Mouse (Mus musculus): ENCODE results near the gene Flywch2.
A peak's percentile ranks its signal among the peaks of the same experiment; 100 is the strongest.

The Flywch2 gene

DNA sequence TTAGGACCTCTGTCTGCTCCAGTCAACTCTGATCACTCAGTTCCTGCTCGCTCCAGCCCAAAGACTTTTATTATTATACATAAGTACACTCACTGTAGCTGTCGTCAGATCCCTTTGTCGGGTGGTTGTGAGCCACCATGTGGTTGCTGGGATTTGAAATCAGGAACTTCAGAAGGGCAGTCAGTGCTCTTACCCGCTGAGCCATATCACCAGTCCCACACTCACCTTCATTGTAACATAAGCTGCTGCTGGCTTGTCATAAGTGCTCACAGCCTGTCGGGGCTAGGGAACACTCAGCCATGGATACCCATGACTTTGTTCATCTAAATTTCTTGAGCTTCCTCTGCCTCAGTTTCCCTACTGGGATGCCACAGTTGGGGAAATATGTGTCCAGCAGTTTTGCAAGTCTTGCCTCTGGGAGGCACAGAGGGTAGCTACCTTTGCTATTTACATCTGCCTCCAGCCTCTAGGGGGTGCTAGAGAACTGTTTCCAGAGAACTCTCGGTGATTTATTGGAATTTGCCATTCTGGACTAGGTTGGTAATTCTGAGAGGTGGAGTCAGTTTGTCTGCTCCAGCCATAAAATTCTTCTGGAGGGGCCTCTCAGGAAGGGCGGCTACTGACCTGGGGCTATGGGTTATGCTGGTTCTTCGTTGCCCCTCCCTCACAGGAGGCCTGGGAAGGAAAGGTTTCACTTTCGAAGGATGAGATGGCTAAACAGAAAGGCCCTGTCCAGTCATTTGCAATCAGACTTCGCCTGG, 37.1 kb downstream of the Flywch2 start:
- DNase-seq (ENCODE audit: low read depth), result peak; percentile 89

DNA sequence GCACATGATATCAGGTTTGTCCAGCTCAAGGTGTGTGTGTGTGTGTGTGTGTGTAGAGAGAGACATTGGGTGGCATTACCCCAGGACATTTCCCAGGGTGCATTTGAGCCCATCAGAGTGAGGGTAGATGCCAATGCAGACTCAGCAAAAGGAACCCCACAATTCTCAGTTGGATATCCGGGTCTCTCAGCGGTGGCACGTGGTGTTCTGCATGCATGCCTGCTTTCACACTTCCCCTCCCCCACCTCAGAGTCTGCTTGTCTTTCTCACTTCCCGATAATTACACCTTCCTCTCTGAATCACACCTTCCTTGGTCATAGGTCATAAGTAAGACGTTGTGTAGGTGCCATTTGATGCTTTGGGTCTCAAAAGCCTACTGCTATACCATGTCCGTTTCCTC, 37.9 kb downstream of the Flywch2 start:
- peak; percentile 38 for DNase-seq (ENCODE audit: low read depth)

DNA sequence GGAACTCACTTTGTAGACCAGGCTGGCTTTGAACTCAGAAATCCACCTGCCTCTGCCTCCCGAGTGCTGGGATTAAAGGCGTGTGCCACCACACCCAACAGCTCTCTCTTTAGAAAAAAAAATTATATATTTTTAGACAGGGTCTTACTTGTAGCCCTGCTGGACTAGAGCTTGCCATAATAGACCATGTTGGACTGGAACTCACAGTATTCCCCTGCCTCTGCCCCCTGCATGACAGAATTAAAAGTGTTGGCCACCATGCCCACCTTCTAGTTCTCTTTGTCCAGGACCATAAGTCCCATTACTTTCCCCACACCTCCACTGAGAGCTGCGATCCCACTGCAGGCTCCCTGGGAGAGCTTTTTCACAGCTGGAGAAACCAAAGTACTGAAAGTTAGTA, 38.4 kb downstream of the Flywch2 start:
- DNase-seq (ENCODE audit: low read depth), result no peak

DNA sequence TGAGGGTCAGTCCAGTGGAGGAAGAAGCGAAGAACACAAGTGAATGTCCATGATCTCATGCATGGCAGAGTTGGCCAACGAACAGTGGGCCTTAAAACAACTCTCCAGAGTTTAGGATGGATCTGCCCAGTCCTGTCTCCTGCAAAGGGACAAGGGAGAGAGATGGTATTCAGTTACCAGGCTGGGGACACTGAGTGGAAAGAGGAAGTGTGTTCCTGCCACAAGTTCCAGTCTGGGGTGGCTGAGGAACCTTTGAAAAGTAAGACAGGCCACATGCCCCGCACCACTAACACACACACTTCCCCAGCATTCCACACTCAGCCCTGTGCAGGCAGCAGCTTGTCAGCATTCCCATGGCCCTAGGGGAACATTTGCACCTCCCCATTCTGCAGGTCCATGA, 39.1 kb downstream of the Flywch2 start:
- no peak for DNase-seq (ENCODE audit: low read depth)

DNA sequence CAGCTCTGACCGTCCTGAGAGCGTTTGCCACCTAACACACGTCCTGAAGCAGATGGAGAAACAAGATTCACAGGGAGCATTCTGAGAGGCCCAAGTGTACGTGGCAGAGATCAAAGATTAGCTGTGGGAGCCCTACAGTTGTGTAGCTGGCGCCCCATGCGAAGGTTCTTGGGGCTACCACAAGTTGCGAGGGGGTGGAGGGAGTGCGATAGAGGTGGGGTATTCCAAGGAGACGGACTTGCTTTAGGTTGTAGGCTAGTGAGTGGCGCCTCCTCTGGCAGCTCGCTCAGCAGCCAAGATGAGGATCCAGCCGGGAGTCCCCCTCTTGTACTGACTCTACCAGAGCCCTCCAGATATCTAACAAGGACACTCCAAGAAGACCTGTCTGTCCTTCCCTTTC, 39.6 kb downstream of the Flywch2 start:
- peak; percentile 53 for DNase-seq (ENCODE audit: low read depth)

DNA sequence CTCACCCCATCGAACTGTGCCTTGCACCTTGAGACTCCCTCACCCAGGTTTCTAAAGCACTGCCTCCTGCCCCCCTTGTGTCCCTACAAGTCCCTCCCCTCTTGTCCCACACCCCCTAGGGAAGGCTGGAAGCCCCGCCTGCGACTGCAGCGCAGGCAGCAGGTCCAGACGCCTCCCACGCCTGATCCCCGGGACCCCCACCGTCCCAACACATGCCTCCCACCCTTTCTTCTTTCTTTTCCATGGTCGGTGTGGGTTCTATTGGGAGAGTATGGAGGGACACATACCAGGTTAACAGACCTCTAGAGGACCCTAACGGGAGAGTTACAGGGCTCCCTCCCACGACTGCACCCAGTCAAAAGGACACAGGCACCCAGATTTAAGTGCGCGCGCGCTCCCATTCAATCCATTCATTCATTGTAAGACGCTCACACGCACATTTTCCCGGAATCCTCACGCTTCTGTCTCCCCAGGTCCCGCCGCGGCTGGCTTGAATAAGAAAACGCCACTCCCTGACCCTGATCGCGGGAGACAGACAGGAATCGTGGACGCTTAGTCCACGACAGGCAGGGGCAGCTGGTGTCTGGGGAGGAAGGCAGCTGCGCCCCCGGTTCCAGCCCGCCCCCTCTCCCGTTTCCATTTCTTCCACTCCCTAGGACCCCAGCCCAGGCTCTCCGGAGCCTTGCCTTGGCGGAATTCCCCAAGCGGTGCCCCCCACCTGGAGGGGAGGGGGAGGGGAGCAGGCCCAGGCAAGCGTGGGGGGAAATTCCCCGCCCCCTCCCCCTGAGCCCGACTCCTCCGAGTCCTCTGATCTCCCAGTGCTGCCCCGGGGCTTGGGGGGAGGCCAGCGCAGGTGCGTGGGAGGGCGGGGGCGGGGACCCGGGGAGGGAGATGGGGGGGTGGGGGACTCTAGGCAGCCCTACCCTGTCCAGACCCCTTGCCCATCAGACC, 40.3 kb downstream of the Flywch2 start, which contains the start of gene Kremen2:
Kremen2 (minus strand) TSS at position 533 of the 951 bp plus-strand sequence.
- peak; percentile 47 for DNase-seq (ENCODE audit: low read depth)

DNA sequence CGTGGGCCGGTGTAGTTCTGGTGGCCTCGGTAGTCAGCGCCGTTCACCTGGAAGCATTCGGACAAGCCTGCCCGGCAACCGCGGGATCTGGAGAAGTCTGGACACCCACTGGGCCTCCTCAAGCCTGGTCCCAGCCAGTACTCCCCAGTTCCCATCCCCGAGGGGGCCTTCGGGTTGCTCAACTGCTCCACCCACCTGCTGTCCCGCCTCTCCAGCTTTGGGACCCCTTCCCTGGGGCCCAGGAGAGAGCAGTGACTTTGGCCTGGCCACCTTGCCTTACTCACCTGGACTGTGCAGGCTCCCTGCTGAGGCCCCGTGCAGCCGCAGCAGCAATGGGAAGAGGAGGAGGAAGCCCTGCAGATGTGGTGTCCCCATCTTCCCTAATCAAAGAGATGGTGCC, 41.2 kb downstream of the Flywch2 start:
- DNase-seq (ENCODE audit: low read depth), result peak; percentile 25

DNA sequence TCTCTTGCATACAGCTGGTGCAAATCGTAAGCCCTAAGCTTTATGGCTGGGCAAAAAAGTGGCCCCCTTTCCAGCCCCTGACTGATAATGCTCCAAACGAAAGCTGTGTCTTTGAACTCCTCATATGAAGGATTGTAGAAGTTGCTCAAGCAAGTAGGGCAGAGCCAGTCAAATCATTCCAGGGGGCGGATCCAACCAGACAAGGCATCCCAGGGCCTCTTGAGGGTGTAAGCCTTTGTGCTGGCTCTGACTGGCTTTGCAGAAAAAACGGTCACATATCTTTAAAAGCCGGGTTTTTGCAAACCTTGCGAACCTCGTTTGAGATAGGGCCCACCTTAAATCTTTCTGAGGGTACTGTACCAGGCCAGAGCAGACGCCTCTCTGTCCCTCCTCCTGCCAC, 41.8 kb downstream of the Flywch2 start:
- DNase-seq (ENCODE audit: low read depth), result peak; percentile 23

DNA sequence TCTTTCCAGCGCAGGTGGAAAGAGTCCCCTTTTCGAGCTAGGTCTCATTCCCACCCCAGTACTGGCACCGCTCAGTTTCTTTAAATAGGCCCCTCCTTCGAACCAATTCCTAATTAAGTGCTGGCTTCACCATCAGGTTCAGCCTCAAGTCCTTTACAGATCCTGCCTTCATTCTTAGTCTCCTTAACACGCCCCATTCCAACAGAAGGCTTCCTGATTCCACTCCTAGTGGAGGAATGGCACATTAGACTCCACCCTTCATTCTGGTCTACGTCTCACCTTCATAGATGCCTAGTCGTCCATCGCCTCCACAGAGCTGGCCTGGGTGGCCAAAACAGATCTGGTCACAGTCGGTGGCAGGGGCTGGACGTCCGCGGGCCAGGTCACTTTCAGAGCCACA, 42.9 kb downstream of the Flywch2 start:
- peak; percentile 26 for DNase-seq (ENCODE audit: low read depth)

DNA sequence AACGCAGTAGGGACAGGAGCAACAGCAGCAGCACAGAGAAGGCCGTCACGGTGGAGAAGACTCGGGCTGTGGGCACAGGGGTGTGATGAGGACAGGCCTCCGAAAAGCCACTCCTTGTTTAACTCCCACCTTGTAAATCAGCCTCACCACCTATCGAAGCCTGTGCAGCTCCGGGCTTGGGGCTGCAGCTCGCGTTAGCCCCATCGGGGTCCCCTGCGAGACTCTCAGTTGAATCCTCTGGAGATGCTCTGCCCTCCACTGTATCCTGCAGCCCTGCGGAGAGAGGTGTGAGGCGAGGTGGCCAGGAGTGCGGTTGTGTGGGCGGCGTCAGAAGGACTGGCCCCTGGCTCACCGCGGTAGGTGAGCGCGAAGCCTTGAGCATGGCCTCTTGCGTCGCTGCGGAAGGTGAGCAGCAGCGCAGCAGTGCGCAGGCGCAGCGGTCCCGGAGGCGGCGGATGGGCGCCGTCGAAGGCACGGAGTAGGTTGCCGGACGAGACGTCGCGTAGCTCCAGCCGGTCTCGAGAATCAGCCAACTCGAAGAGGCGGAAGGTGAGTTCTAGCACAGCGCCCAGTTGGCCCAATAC, 43.6 kb downstream of the Flywch2 start:
- peak; percentile 83 for DNase-seq (ENCODE audit: low read depth)

DNA sequence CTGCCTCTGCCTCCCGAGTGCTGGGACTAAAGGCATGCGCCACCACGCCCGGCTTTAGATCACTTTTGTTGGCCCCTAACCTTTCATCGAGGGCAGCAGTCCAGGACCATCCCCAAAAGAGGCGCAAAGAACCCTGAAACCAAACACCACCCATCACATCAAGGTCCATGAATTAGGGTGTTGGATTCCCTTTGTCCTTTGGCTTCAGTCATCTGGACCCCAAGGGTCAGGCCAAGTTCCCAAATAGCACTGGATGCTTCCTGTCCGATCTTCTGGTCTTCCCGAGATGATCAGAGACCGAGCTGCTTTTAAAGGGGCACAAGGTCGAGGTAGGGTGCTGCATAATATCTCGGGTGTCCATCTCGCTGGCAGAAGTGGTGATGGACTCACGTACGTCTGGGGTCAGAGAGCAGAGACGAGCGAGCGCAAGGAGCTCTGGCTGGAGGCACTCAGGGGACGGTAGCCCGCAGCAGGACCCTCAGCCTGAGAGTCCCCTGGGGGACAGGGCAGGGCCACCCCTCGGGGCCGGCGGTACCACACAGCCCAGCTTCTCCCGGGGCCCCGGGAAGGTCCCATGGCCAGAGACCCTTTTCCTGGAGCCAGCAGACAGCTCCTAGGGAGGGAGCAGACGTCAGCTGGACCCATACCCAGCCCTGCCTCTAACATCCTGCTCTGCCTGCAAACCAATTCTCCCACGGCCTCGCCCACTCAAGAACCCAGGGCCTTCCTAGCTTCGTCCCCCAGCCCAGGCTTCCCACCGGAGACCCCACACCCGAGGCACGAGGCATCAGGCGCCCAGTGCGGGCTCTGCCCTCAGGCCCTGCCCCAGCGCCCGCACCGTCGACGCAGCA, 44.3 kb downstream of the Flywch2 start:
- peak; percentile 15 for DNase-seq (ENCODE audit: low read depth)

DNA sequence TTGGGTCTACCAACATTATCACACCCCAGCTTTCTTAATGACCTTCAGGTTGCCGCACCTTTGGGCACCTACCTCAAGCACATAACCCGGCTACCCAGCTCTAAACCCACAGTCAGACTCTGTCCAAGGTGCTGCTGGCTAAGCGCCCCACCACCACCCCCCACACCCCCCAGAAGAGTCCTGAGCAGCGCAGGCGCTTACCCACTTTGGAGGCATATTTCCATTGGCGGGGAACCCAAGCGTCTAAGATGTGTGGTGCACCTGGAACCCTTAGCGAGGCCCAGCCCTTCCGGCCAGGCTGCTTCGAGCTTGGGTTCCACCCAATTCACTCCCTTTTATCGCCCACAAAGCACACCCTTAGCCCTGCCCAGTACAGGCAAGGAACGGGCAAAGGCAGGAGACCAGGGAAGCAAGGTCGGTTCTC, 45.3 kb downstream of the Flywch2 start, which contains the start of gene Paqr4:
Paqr4 (minus strand) TSS at position 270 of the 424 bp plus-strand sequence.
- DNase-seq (ENCODE audit: low read depth), result no peak

DNA sequence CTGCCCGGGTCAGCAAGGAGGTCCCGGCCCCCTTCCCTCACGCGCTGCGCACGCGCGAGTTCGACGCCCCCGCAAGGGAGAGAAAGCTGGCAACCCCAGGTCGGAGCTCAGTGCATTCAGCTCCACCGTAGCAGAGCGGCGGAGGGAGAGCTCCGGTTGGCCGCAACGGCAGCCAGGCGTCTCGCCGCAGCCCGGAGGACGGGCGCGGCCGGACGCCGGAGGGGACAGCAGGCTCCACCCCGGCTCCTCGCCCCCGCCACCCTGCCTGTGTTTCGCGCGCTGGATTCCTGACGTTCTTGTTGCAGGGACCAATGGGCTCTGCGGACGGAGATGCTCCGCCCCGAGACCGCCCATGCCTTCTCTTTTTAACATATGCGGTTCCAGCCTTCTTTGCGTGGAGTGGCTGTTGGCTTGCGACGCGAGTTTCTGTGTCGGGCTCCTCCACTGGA, 45.7 kb downstream of the Flywch2 start:
- DNase-seq (ENCODE audit: low read depth), result peak; percentile 85

DNA sequence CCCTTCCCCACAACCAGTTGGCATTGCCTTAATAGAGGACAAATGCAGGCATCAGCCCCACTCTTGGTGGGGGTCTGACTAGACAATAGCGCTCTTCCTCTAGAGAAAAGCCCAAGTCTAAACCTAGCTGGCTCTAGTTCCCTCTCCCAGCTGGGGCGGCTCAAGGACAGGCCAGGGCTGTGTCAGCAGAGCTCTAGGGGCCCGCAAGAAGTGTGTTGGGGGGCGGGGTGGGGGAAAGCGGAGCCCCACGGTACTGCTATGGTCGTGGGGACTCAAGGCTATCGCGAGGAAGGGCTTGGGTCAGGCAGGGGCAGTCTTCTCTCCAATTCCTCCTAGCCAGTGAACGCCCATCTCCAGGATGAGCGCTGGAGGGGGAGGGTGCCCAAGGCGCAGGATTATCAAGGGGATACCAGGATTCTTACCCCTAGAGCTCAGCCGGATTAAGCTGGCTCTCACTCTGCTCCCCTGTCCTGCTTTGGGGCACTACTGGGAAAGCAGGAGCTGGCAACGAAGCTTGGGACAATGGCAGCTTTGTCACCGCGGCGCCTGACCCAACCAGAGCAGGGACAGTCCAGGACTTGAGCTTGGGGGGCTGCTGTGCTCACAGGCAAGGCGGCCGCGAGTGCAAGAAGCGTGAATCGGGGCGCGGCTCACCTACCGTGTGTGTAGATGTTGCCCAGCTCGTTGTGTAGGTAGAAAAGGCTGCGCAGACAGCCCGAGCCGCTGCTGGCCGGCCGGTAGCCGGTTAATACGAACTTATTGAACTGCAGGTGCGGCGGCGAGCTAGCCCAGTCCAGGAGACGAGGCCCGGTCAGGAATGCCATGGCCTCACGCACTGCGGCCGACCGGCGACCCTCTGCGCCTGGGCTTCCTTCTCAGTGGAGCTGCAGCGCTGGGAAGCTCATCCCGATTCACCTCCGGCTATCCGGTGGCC, 46.4 kb downstream of the Flywch2 start:
- peak; percentile 40 for DNase-seq (ENCODE audit: low read depth)

DNA sequence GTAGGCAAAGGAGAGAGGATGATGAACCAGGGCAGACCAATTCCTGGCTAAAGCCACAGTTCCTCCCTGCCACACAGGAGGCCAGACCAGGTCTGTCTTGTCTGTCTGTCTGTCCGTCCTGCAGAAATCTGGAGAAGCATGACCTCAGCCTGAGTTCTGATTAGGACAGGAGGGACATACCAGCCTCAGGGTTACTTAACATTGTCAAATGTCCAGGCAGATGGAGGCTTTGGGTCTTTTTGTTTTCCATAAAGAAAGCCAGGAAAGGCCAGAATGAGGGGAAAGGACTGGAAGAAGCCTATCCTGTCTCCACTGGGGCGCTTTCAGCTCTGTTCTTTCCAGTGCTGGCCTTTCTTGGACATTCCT, 47.1 kb downstream of the Flywch2 start:
- no peak for DNase-seq (ENCODE audit: low read depth)

DNA sequence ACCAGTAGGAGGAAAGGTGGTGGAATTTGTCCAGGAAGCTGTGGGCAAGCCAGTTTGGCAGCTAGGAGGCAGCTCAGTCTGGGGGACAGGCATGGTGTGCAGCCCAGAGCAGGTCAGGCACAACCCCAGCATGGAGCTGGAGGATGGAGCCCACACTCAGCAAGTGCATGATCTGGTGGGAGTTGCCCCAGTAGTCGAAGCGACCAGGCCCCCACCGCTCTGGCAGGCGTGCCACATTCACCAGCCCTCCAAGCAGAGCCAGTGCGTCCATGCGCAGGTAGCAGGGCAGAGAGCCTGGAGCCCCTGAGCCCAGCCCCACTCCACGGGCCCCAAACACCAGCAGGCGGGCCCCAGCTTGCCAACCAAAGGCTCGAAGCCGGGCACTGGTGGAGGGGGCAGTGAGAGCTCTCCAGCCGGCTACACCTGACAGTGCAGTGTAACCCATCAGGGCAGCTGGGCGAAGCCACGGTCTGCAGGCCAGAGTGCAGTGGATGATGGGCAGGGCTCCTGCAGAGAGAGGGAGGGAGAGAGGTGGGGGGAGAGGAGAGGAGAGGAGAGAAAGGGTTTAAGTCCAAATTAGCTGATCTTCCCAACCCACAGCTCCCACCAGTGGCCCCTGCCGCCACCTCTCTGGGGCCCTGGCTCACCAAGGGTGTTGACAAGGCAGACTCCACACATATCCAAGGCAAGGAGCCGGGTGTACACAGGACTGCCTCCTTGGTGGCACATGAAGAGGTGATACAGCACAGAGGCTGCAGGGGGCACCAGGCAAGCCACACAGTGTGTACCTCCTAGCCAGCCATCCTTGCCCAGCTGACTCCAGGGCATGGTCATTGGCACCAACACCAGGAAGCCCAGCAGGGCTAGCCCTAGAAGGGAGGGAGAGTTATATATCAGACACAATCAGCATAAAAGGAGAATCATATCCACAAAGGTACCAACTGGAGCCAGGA, 48.1 kb downstream of the Flywch2 start:
- peak; percentile 22 for DNase-seq (ENCODE audit: low read depth)

DNA sequence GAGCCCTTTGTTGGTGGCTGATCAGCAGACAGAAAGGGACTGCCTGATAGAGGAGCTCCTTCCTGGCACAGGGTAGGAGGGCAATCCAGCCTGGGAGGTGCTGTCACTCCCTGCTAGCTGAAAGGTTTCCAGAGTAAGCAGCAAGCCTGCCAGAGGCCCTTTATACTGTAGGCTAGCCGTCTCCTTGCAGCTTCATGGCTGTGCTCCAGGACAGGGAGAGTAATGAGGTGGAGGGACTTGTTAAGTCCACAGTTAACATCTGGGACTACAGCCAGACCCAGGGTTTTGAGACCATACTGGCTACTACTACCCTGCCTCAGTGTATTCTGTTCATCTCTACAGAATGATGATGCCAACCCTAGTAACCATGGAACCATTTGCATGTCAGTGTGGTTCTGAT, 51.5 kb downstream of the Flywch2 start:
- no peak for DNase-seq (ENCODE audit: low read depth)

DNA sequence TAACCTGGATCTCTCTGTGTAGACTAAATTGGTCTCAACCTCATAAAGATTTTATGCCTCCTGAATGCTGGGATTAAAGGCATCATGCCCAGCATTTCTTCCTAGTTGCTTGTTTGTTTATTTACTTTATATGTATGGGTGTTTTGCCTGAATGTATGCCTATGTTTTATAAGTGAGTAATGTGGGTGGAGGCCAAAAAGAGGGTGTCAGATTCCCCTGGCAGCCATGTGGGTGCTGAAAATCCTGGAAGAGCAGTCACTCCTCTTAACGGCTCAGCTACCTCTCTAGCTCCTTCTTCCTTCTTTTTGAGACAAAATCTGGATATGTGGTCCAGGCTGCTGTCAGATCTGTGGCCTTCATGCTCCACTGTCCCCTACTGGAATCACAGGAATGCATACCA, 55.4 kb downstream of the Flywch2 start:
- no peak for DNase-seq (ENCODE audit: low read depth)
